Mouse (Mus musculus): ENCODE data around the gene Idnk. TPM values are rescaled to one million over a fixed set of nuclear protein-coding genes. Genes with fewer than 3 reads are reported as not detected.

Gene Idnk
- total and polyA plus RNA-seq, 3 experiments: 29.5 to 50.3 TPM; not detected in 1

- 0 out of 6 replicates have a peak, but pooled peaks of 1 of the 3 experiments have one; percentile 0 for TF ChIP-seq CTCF (IDR thresholded peaks at IDR 0.05 in 2 of 3, conservative IDR thresholded peaks at IDR 0.05 in 1 of 3; ENCODE audit: control insufficient read depth in 1 of 3, insufficient read depth in 1 of 3, low read depth in 2 of 3, low read length in 3 of 3, poor library complexity in 1 of 3, severe bottlenecking in 1 of 3)
- TF ChIP-seq POLR2AphosphoS2 (IDR thresholded peaks at IDR 0.05; ENCODE audit: low read length): peak; percentile 87
- no peak for TF ChIP-seq MAFK (IDR thresholded peaks at IDR 0.05; ENCODE audit: borderline replicate concordance, low read depth, low read length)
- peak; percentile 34; the same call in 1 of the 2 replicates for TF ChIP-seq SIN3A (IDR thresholded peaks at IDR 0.05; ENCODE audit: low read length)
- TF ChIP-seq ZMIZ1 (IDR thresholded peaks at IDR 0.05; ENCODE audit: low read depth, low read length): peak; percentile 32
- TF ChIP-seq KAT2A (conservative IDR thresholded peaks at IDR 0.05; ENCODE audit: low read depth, low read length): no peak; the same call in 1 of the 2 replicates
- TF ChIP-seq CHD1 (IDR thresholded peaks at IDR 0.05; ENCODE audit: low read depth, low read length): 0 out of 2 replicates have a peak, but pooled peaks have one; percentile 35
- TF ChIP-seq NELFE (IDR thresholded peaks at IDR 0.05; ENCODE audit: low read depth, low read length): peak; percentile 67
These were observed 28.4 kb upstream of the Idnk start (continued) for GRCm38 (mm10) chr13:58128768-58129671.

- TF ChIP-seq CHD1 (IDR thresholded peaks at IDR 0.05; ENCODE audit: low read depth, low read length): no peak; the same call in 1 of the 2 replicates
- 0 out of 2 replicates have a peak, but pooled peaks have one; percentile 55 for TF ChIP-seq ZNF384 (IDR thresholded peaks at IDR 0.05; ENCODE audit: low read depth, low read length)
- 0 out of 2 replicates have a peak, but pooled peaks have one; percentile 5 for TF ChIP-seq ETS1 (IDR thresholded peaks at IDR 0.05; ENCODE audit: low read depth, low read length)
- peak; percentile 76 for TF ChIP-seq TBP (IDR thresholded peaks at IDR 0.05; ENCODE audit: low read depth, low read length)
- TF ChIP-seq UBTF (IDR thresholded peaks at IDR 0.05; ENCODE audit: borderline replicate concordance, insufficient read depth, low read depth, low read length): 0 out of 2 replicates have a peak, but pooled peaks have one; percentile 36
- TF ChIP-seq MAFK (IDR thresholded peaks at IDR 0.05; ENCODE audit: borderline replicate concordance, low read depth, low read length): no peak
- no peak for TF ChIP-seq MYB (IDR thresholded peaks at IDR 0.05; ENCODE audit: low read depth, low read length)
- peak; percentile 30; the same call in 1 of the 2 replicates for TF ChIP-seq GATA1 (IDR thresholded peaks at IDR 0.05; ENCODE audit: low read depth, low read length)
- no peak for TF ChIP-seq MAX (IDR thresholded peaks at IDR 0.05; ENCODE audit: low read length)
- TF ChIP-seq HCFC1 (IDR thresholded peaks at IDR 0.05; ENCODE audit: low read depth, low read length): no peak
- no peak for TF ChIP-seq NRF1 (IDR thresholded peaks at IDR 0.05; ENCODE audit: insufficient read depth, low read depth, low read length, poor library complexity, severe bottlenecking)
- no peak for TF ChIP-seq MXI1 (IDR thresholded peaks at IDR 0.05; ENCODE audit: low read depth, low read length)
- TF ChIP-seq EP300 (IDR thresholded peaks at IDR 0.05; ENCODE audit: low read depth in 1 of 2, low read length in 2 of 2): no peak
- no peak for TF ChIP-seq JUND (IDR thresholded peaks at IDR 0.05; ENCODE audit: low read depth, low read length)
- no peak for TF ChIP-seq TAL1 (IDR thresholded peaks at IDR 0.05; ENCODE audit: low read length)
- peak in 1 of 2 experiments; percentile 0; a peak in 1 of 4 replicates for TF ChIP-seq POLR2A (IDR thresholded peaks at IDR 0.05; ENCODE audit: control insufficient read depth in 1 of 2, insufficient read depth in 1 of 2, low read depth in 1 of 2, low read length in 2 of 2, poor library complexity in 1 of 2)
- TF ChIP-seq POLR2AphosphoS2 (IDR thresholded peaks at IDR 0.05; ENCODE audit: low read length): no peak
- TF ChIP-seq RCOR1 (IDR thresholded peaks at IDR 0.05; ENCODE audit: low read depth, low read length): no peak
- TF ChIP-seq E2F4 (IDR thresholded peaks at IDR 0.05; ENCODE audit: borderline replicate concordance, low read depth, low read length): no peak
- TF ChIP-seq MEF2A (IDR thresholded peaks at IDR 0.05; ENCODE audit: extremely low read depth, insufficient replicate concordance, low read depth, low read length, poor library complexity, severe bottlenecking): no peak
- peak overlapping the region; percentile 79 for H3K27ac ChIP-seq (ENCODE audit: control insufficient read depth, low read depth, low read length)
These were observed 27.7 kb upstream of the Idnk start for GRCm38 (mm10) chr13:58129687-58130246.

More at GRCm38 (mm10) chr13:58129687-58130246, 27.7 kb upstream of the Idnk start:
- H3K79me2 ChIP-seq (ENCODE audit: control insufficient read depth, insufficient read depth, low read length, poor library complexity): peaks cover 32% of the 10 kb centered on the region
- no peaks in the 10 kb centered on the region for H3K9me3 ChIP-seq (replicated peaks; ENCODE audit: insufficient read depth, low read length)
- DNase-seq (ENCODE audit: low read depth, low spot score): peak; percentile 83
- no peaks in the 10 kb centered on the region for H3K27me3 ChIP-seq (ENCODE audit: control insufficient read depth in 1 of 2, insufficient read depth in 2 of 2, low read length in 2 of 2)
- peak overlapping the region; percentile 96 for H3K9ac ChIP-seq (ENCODE audit: control insufficient read depth, low read depth, low read length, poor library complexity, severe bottlenecking)
- H3K4me3 ChIP-seq (ENCODE audit: control insufficient read depth in 1 of 2, insufficient read depth in 1 of 2, low read depth in 2 of 2, low read length in 2 of 2): peak overlapping the region; percentile 63 to 74
- peaks cover 3 to 8% of the 10 kb centered on the region in 2 experiments; a peak in 3 of 4 replicates for H3K4me1 ChIP-seq (ENCODE audit: control insufficient read depth in 1 of 2, insufficient read depth in 2 of 2, low read length in 2 of 2)
- peaks cover 4 to 19% of the 10 kb centered on the region in 2 experiments; a peak in 3 of 4 replicates for H3K36me3 ChIP-seq (ENCODE audit: control insufficient read depth in 1 of 2, insufficient read depth in 2 of 2, low read length in 2 of 2)

Data from MEL (cell line).